In genomic region chr5:100030069-100030468, GRCm38 (mm10) we compare ENCODE assay signal across 8 mouse cellular contexts. TPM values are rescaled to one million over a fixed set of nuclear protein-coding genes. Genes with fewer than 3 reads are reported as not detected.
DNase-seq lines count a peak whose midpoint lies in the region; ATAC-seq and TF ChIP-seq lines count a peak whose summit lies in the region.

No protein-coding gene starts in this region.

- no peak overlapping the region for H3K4me2 ChIP-seq in forebrain, embryonic 14.5 days (ENCODE audit: low read length)
- H3K4me2 ChIP-seq in hindbrain, embryonic 13.5 days = no peak overlapping the region
- H3K4me2 ChIP-seq in midbrain, postnatal 0 days (ENCODE audit: low read depth, low read length, poor library complexity, severe bottlenecking) = no peak overlapping the region

- H3K4me3 ChIP-seq in forebrain, embryonic 14.5 days (ENCODE audit: low read depth, low read length) = no peak overlapping the region
- H3K4me3 ChIP-seq in hindbrain, embryonic 13.5 days = no peak overlapping the region
- H3K4me3 ChIP-seq in midbrain, postnatal 0 days (ENCODE audit: low read depth, low read length) = no peak overlapping the region

- WGBS in forebrain, embryonic 14.5 days = 22% methylated on average over 6 of the region's 6 CpGs
- 28% methylated on average over 6 of the region's 6 CpGs for WGBS in hindbrain, embryonic 13.5 days
- WGBS in midbrain, postnatal 0 days = 27% methylated on average over 6 of the region's 6 CpGs

- peak; percentile 53 to 60 for DNase-seq in left cerebral cortex, postnatal 25 days (ENCODE audit: low spot score in 2 of 2)
- no peak for DNase-seq in left cerebral cortex, postnatal 4 days
- peak; percentile 92 for DNase-seq in forebrain, embryonic 14.5 days (ENCODE audit: low spot score)
- peak; percentile 62 for DNase-seq in midbrain, postnatal 0 days (ENCODE audit: low spot score)
- no peak for DNase-seq in urinary bladder, postnatal 36 days (ENCODE audit: low spot score in 2 of 2)
- no peak for DNase-seq in adrenal gland, adult 18-20 months (ENCODE audit: low spot score in 2 of 2)
- DNase-seq in adrenal gland, postnatal 36 days = no peak

- no peaks in the 10 kb centered on the region for H3K4me1 ChIP-seq in forebrain, embryonic 14.5 days (ENCODE audit: control insufficient read depth, insufficient read depth, low read length)
- H3K4me1 ChIP-seq in hindbrain, embryonic 13.5 days (replicated peaks) = peaks cover 21% of the 10 kb centered on the region
- no peaks in the 10 kb centered on the region for H3K4me1 ChIP-seq in midbrain, postnatal 0 days (ENCODE audit: insufficient read depth, low read length)

- peaks cover 37% of the 10 kb centered on the region for H3K36me3 ChIP-seq in forebrain, embryonic 14.5 days (ENCODE audit: control insufficient read depth, insufficient read depth, low read length)
- peaks cover 30% of the 10 kb centered on the region for H3K36me3 ChIP-seq in hindbrain, embryonic 13.5 days
- peaks cover 9% of the 10 kb centered on the region for H3K36me3 ChIP-seq in midbrain, postnatal 0 days (ENCODE audit: insufficient read depth, low read length)

- TF ChIP-seq CTCF in midbrain, postnatal 0 days (IDR thresholded peaks at IDR 0.05) = no peak

- H3K9ac ChIP-seq in forebrain, embryonic 14.5 days (ENCODE audit: low read length) = no peak overlapping the region
- no peak overlapping the region for H3K9ac ChIP-seq in hindbrain, embryonic 13.5 days
- H3K9ac ChIP-seq in midbrain, postnatal 0 days (replicated peaks; ENCODE audit: low read length, poor library complexity, severe bottlenecking) = no peak overlapping the region

- ATAC-seq in forebrain, embryonic 14.5 days = peak; percentile 90
- peak; percentile 79 for ATAC-seq in hindbrain, embryonic 13.5 days (ENCODE audit: low FRiP score)
- 0 out of 2 replicates have a peak, but pooled peaks have one; percentile 45 for ATAC-seq in midbrain, postnatal 0 days (ENCODE audit: low FRiP score)

- H3K9me3 ChIP-seq in forebrain, embryonic 14.5 days (replicated peaks; ENCODE audit: control insufficient read depth, low read length) = no peaks in the 10 kb centered on the region
- no peaks in the 10 kb centered on the region for H3K9me3 ChIP-seq in hindbrain, embryonic 13.5 days
- no peaks in the 10 kb centered on the region for H3K9me3 ChIP-seq in midbrain, postnatal 0 days (ENCODE audit: low read length)

- no peaks in the 10 kb centered on the region for H3K27me3 ChIP-seq in forebrain, embryonic 14.5 days (replicated peaks; ENCODE audit: control insufficient read depth, insufficient read depth, low read length)
- no peaks in the 10 kb centered on the region for H3K27me3 ChIP-seq in hindbrain, embryonic 13.5 days
- no peaks in the 10 kb centered on the region for H3K27me3 ChIP-seq in midbrain, postnatal 0 days (ENCODE audit: insufficient read depth, low read length)

- intact Hi-C loops in left cerebral cortex, postnatal 25 days (cut with DNase I) = loop anchor here (10.0 kb wide), 1 partner anchor 825 kb away; no protein-coding TSS in a partner anchor
- intact Hi-C loops in left cerebral cortex, postnatal 4 days (cut with DNase I) = loop anchor here (10.0 kb wide), 1 partner anchor 825 kb away; no protein-coding TSS in a partner anchor

- peak overlapping the region; percentile 6 for H3K27ac ChIP-seq in forebrain, embryonic 14.5 days (ENCODE audit: low read depth, low read length)
- peak overlapping the region; percentile 68 for H3K27ac ChIP-seq in hindbrain, embryonic 13.5 days
- no peak overlapping the region for H3K27ac ChIP-seq in midbrain, postnatal 0 days (ENCODE audit: low read depth, low read length)

RNA-seq across cellular contexts. Expression of gene Hnrnpdl, which starts 9.4 kb away (rescaled TPM):
- total RNA-seq in left cerebral cortex, postnatal 25 days (2021) = 100 to 1,000 TPM; 145 to 156 TPM
- 100 to 1,000 TPM; 259 to 272 TPM for total RNA-seq in left cerebral cortex, postnatal 4 days (2021)
- polyA plus RNA-seq in forebrain, embryonic 14.5 days (2014; fragmentation: Nextera tagmentation; extraction: Ambion mirVana) = 244 and 250 TPM in 2 replicates
- 231 and 237 TPM in 2 replicates for polyA plus RNA-seq in hindbrain, embryonic 13.5 days (2015; fragmentation: Nextera tagmentation; extraction: Ambion mirVana)
- 145 and 171 TPM in 2 replicates for total RNA-seq in midbrain, postnatal 0 days (2014; rRNA removed)
- 203 and 214 TPM in 2 replicates for polyA plus RNA-seq in midbrain, postnatal 0 days (2015; fragmentation: Nextera tagmentation; extraction: Ambion mirVana)
- 100 to 1,000 TPM in 1 of 2 experiments, 10 to 100 TPM in 1; 89.6 to 124 TPM for total RNA-seq in adrenal gland, adult 18-20 months (2021)
- 100 to 1,000 TPM; 109 to 118 TPM for total RNA-seq in adrenal gland, postnatal 36 days (2021)

RNA-seq across cellular contexts. Expression of gene Enoph1, which starts 9.7 kb away (rescaled TPM):
- 10 to 100 TPM; 50.3 to 57.4 TPM for total RNA-seq in left cerebral cortex, postnatal 25 days (2021)
- total RNA-seq in left cerebral cortex, postnatal 4 days (2021) = 10 to 100 TPM; 53.3 to 54.6 TPM
- 53.2 and 60.2 TPM in 2 replicates for polyA plus RNA-seq in forebrain, embryonic 14.5 days (2014; fragmentation: Nextera tagmentation; extraction: Ambion mirVana)
- polyA plus RNA-seq in hindbrain, embryonic 13.5 days (2015; fragmentation: Nextera tagmentation; extraction: Ambion mirVana) = 39.5 and 42.4 TPM in 2 replicates
- 50.0 and 54.7 TPM in 2 replicates for total RNA-seq in midbrain, postnatal 0 days (2014; rRNA removed)
- 55.0 and 56.3 TPM in 2 replicates for polyA plus RNA-seq in midbrain, postnatal 0 days (2015; fragmentation: Nextera tagmentation; extraction: Ambion mirVana)
- total RNA-seq in adrenal gland, adult 18-20 months (2021) = 10 to 100 TPM; 28.4 to 35.4 TPM
- total RNA-seq in adrenal gland, postnatal 36 days (2021) = 10 to 100 TPM; 33.2 to 36.6 TPM

RNA-seq across cellular contexts. Expression of gene 4930524J08Rik, which starts 51.2 kb away (rescaled TPM):
- 1 to 10 TPM; 1.5 to 1.6 TPM for total RNA-seq in left cerebral cortex, postnatal 25 days (2021)
- total RNA-seq in left cerebral cortex, postnatal 4 days (2021) = 1 to 10 TPM; 3.0 to 4.3 TPM
- polyA plus RNA-seq in forebrain, embryonic 14.5 days (2014; fragmentation: Nextera tagmentation; extraction: Ambion mirVana) = 3.5 and 5.0 TPM in 2 replicates
- polyA plus RNA-seq in hindbrain, embryonic 13.5 days (2015; fragmentation: Nextera tagmentation; extraction: Ambion mirVana) = 3.9 and 4.0 TPM in 2 replicates
- total RNA-seq in midbrain, postnatal 0 days (2014; rRNA removed) = 7.0 and 10.0 TPM in 2 replicates
- polyA plus RNA-seq in midbrain, postnatal 0 days (2015; fragmentation: Nextera tagmentation; extraction: Ambion mirVana) = 2.8 and 3.2 TPM in 2 replicates
- 1 to 10 TPM; 1.8 to 2.0 TPM for total RNA-seq in adrenal gland, adult 18-20 months (2021)
- total RNA-seq in adrenal gland, postnatal 36 days (2021) = 1 to 10 TPM; 1.2 to 2.2 TPM

RNA-seq across cellular contexts. Expression of gene Hnrnpd, which starts 51.3 kb away (rescaled TPM):
- total RNA-seq in left cerebral cortex, postnatal 25 days (2021) = 100 to 1,000 TPM; 182 to 185 TPM
- total RNA-seq in left cerebral cortex, postnatal 4 days (2021) = 100 to 1,000 TPM; 366 to 370 TPM
- 153 TPM in 2 replicates for polyA plus RNA-seq in forebrain, embryonic 14.5 days (2014; fragmentation: Nextera tagmentation; extraction: Ambion mirVana)
- 143 and 182 TPM in 2 replicates for polyA plus RNA-seq in hindbrain, embryonic 13.5 days (2015; fragmentation: Nextera tagmentation; extraction: Ambion mirVana)
- 35.9 and 46.8 TPM in 2 replicates for total RNA-seq in midbrain, postnatal 0 days (2014; rRNA removed)
- polyA plus RNA-seq in midbrain, postnatal 0 days (2015; fragmentation: Nextera tagmentation; extraction: Ambion mirVana) = 75.3 and 85.1 TPM in 2 replicates
- total RNA-seq in adrenal gland, adult 18-20 months (2021) = 10 to 100 TPM; 82.5 to 88.8 TPM
- 100 to 1,000 TPM; 131 to 138 TPM for total RNA-seq in adrenal gland, postnatal 36 days (2021)

Comparison
In these comparisons a context has a peak if more than half of its experiments do, and no peak if none do; other contexts are left out.
1. DNase-seq: peak in left cerebral cortex, postnatal 25 days (2 of 2), forebrain, embryonic 14.5 days (single experiment) and midbrain, postnatal 0 days (single experiment); none in left cerebral cortex, postnatal 4 days (single experiment), urinary bladder, postnatal 36 days (0 of 2), adrenal gland, adult 18-20 months (0 of 2) and adrenal gland, postnatal 36 days (0 of 2).
2. Peak in every context shown above with its lines, with median percentiles within 50 percentile points of each other: ATAC-seq.